Mouse (Mus musculus) limb, embryonic 14.5 days (tissue): ENCODE data around the gene Zcchc12. TPM values are rescaled to one million over a fixed set of nuclear protein-coding genes. Genes with fewer than 3 reads are reported as not detected.

Experiments
- ATAC-seq: fragments of 200-750 bp; cut with Nextera tagmentation; 2 replicates; pipeline ENCODE4 v1.8.0; 2017; ENCODE audit warnings: low read depth, moderate number of reproducible peaks, moderate TSS enrichment; ENCODE audit not compliant: low FRiP score
- DNase-seq: peaks from one replicate; pipeline ENCODE4 v3.0.0-alpha.2; 2015; ENCODE audit warnings: low spot score
- H3K27ac ChIP-seq: fragments of 300-500 bp; sonication (generic); replicated peaks from 2 replicates; pipeline ENCODE4 v1.5.1; 2014; ENCODE audit warnings: low read depth, mild to moderate bottlenecking, low read length, moderate library complexity, mixed read lengths
- H3K27me3 ChIP-seq: fragments of 300-500 bp; sonication (generic); 2 replicates; pipeline ENCODE4 v1.6.1; 2014; ENCODE audit warnings: low read length, mixed read lengths; ENCODE audit not compliant: control insufficient read depth, insufficient read depth
- H3K36me3 ChIP-seq: fragments of 300-500 bp; sonication (generic); 2 replicates; pipeline ENCODE4 v1.6.1; 2014; ENCODE audit warnings: mild to moderate bottlenecking, low read length, moderate library complexity, mixed read lengths; ENCODE audit not compliant: control insufficient read depth, insufficient read depth
- H3K4me1 ChIP-seq: fragments of 300-500 bp; sonication (generic); 2 replicates; pipeline ENCODE4 v1.6.1; 2014; ENCODE audit warnings: antibody characterized with exemption, low read length, mixed read lengths; ENCODE audit not compliant: control insufficient read depth, insufficient read depth
- H3K4me2 ChIP-seq: fragments of 300-500 bp; sonication (generic); replicated peaks from 2 replicates; pipeline ENCODE4 v1.6.1; 2014; ENCODE audit warnings: low read depth, mild to moderate bottlenecking, low read length, moderate library complexity; ENCODE audit not compliant: severe bottlenecking
- H3K4me3 ChIP-seq: fragments of 300-500 bp; sonication (generic); replicated peaks from 2 replicates; pipeline ENCODE4 v1.5.1; 2014; ENCODE audit warnings: low read length
- H3K9ac ChIP-seq: fragments of 300-500 bp; sonication (generic); 2 replicates; pipeline ENCODE4 v1.6.1; 2014; ENCODE audit warnings: mild to moderate bottlenecking, low read depth, low read length, moderate library complexity; ENCODE audit not compliant: severe bottlenecking
- H3K9me3 ChIP-seq: fragments of 300-500 bp; sonication (generic); 2 replicates; pipeline ENCODE4 v1.6.1; 2016; ENCODE audit warnings: low read length; ENCODE audit not compliant: control insufficient read depth
- POLR2A ChIP-seq: fragments of 200-500 bp; IDR thresholded peaks from 2 replicates; pipeline ENCODE4 v1.8.0; 2012; ENCODE audit warnings: inconsistent platforms, mild to moderate bottlenecking, moderate library complexity, borderline replicate concordance; ENCODE audit not compliant: insufficient read depth, insufficient read length; ENCODE audit errors: extremely low read depth
- WGBS: fragments of 180-500 bp; shearing (Covaris S2); extraction: QIAGEN DNeasy Blood & Tissue Kit; methylation state at CpG from one replicate; pipeline ENCODE4 v1.1.7; 2014; 5-methylcytosine and 5-hydroxymethylcytosine counted together
- polyA plus RNA-seq, 2 experiments: library from polyadenylated mRNA; depleted of rRNA in 1 of 2; stranded (reverse) in 1 of 2; unstranded in 1 of 2; fragments of >200 nt; fragmentation: Nextera tagmentation in 1 of 2; extraction: Ambion mirVana in 1 of 2; gene quantifications; 2 replicates each; pipeline versions ENCODE4 v1.2.1 to v1.2.3; 2012 to 2014

The Zcchc12 gene
- polyA plus RNA-seq, 2 experiments = 5.7 to 7.3 TPM

DNA sequence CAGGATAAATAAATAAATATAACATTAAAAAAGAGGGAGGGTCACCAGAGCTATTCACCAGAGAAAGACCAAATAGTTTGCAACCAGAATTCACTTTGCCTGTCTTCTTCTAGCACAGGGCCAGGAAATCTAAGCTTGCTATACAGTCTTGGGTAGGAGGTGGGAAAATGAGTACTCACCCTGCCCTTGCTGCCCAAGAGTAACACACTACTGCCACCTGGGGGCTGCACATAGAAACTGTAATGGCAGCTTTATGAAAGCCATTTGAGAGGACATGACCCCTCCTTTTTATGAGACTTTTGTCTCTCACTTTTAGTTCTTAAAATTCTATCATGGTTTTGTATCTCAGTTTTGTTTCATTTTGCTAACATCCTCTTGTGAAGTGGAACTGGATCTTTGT lies 12.1 kb upstream of the Zcchc12 start:
- no peak overlapping the region for H3K27ac ChIP-seq
- H3K4me3 ChIP-seq = no peak overlapping the region
- H3K9me3 ChIP-seq = no peaks in the 10 kb centered on the region
- no peak for TF ChIP-seq POLR2A
- DNase-seq = peak; percentile 30
- H3K36me3 ChIP-seq = no peaks in the 10 kb centered on the region
- no peak overlapping the region for H3K9ac ChIP-seq
- ATAC-seq = no peak
- no peak overlapping the region for H3K4me2 ChIP-seq
- no peaks in the 10 kb centered on the region for H3K4me1 ChIP-seq
- H3K27me3 ChIP-seq = no peaks in the 10 kb centered on the region

DNA sequence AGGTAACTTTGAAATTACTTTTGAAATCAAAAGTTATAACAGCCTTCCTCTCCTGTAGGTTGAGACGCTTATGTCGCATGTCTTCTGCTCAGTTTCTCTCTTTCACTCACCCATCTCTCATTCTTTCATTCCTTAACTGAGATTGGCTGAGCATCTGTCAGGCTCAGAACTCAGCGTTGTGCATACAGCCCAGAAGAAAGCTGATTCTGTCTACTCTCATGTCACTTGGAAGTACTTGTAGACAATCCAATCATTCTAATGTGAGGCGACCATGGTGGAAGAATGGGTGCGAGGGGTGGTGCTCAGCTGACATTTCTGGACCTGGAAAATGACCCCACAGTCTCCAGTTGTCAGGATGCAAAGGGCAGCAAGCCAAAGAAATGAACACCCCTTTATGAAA lies 9.7 kb upstream of the Zcchc12 start:
- Histone ChIP-seq H3K27me3 (no peaks in the 10 kb centered on the region), H3K4me1 (no peaks in the 10 kb centered on the region), H3K4me2 (no peak overlapping the region), H3K27ac (no peak overlapping the region), H3K9ac (no peak overlapping the region), H3K36me3 (no peaks in the 10 kb centered on the region), H3K9me3 (no peaks in the 10 kb centered on the region), H3K4me3 (no peak overlapping the region)
- WGBS = 66% methylated on average over 5 of the region's 5 CpGs
- ATAC-seq = no peak
- no peak for TF ChIP-seq POLR2A
- no peak for DNase-seq

GRCm38 (mm10) chrX:36186443-36186842 lies 9.3 kb upstream of the Zcchc12 start:
- H3K27me3 ChIP-seq = no peaks in the 10 kb centered on the region
- ATAC-seq (no peak), DNase-seq (no peak)
- H3K4me3 ChIP-seq = no peak overlapping the region
- H3K4me1 ChIP-seq = no peaks in the 10 kb centered on the region
- H3K27ac ChIP-seq = no peak overlapping the region
- H3K36me3 ChIP-seq = no peaks in the 10 kb centered on the region
- no peak overlapping the region for H3K9ac ChIP-seq
- no peak for TF ChIP-seq POLR2A
- no peak overlapping the region for H3K4me2 ChIP-seq
- no peaks in the 10 kb centered on the region for H3K9me3 ChIP-seq
- WGBS = 57% methylated on average over 6 of the region's 6 CpGs

DNA sequence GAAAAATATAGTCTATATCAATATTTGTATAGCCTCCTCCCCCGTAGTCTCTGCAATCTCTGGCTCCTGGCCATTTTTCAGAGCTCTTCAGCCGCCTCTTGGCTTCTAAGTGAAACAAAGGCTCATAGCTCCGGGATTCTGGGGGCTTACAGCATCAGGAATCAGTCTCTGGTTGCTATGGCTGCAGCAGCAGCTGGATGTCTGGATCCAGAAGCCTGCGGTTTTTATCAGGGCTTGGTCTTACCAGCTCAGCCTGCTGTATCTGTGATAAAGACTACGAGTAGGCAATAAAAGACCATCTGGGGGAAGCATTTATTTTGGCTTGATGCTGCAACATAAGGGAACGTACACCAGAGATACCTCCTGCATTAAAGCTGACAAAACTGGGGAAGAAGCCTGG lies 1.8 kb upstream of the Zcchc12 start:
- H3K4me3 ChIP-seq = no peak overlapping the region
- peak; percentile 50; the same call in 1 of the 2 replicates for ATAC-seq
- TF ChIP-seq POLR2A = no peak
- no peak overlapping the region for H3K27ac ChIP-seq
- H3K36me3 ChIP-seq = no peaks in the 10 kb centered on the region
- no peaks in the 10 kb centered on the region for H3K27me3 ChIP-seq
- 28% methylated on average over 6 of the region's 6 CpGs for WGBS
- DNase-seq = peak; percentile 67
- no peaks in the 10 kb centered on the region for H3K9me3 ChIP-seq
- H3K9ac ChIP-seq = no peak overlapping the region
- no peak overlapping the region for H3K4me2 ChIP-seq
- H3K4me1 ChIP-seq = no peaks in the 10 kb centered on the region

- no peaks in the 10 kb centered on the region for H3K4me1 ChIP-seq
- no peak overlapping the region for H3K27ac ChIP-seq
- DNase-seq (no peak), ATAC-seq (no peak)
- H3K9ac ChIP-seq = no peak overlapping the region
- WGBS = 75% methylated on average over 2 of the region's 2 CpGs
- no peaks in the 10 kb centered on the region for H3K27me3 ChIP-seq
- H3K4me3 ChIP-seq = no peak overlapping the region
- no peak overlapping the region for H3K4me2 ChIP-seq
- TF ChIP-seq POLR2A = no peak
- H3K36me3 ChIP-seq = no peaks in the 10 kb centered on the region
- no peaks in the 10 kb centered on the region for H3K9me3 ChIP-seq
Observed at GRCm38 (mm10) chrX:36209554-36209953, 13.8 kb downstream of the Zcchc12 start.

GRCm38 (mm10) chrX:36211216-36211615 lies 15.5 kb downstream of the Zcchc12 start:
- Histone ChIP-seq H3K36me3 (no peaks in the 10 kb centered on the region), H3K4me3 (no peak overlapping the region), H3K27me3 (no peaks in the 10 kb centered on the region), H3K4me1 (no peaks in the 10 kb centered on the region), H3K9me3 (no peaks in the 10 kb centered on the region), H3K4me2 (no peak overlapping the region), H3K27ac (no peak overlapping the region), H3K9ac (no peak overlapping the region)
- ATAC-seq (no peak), DNase-seq (no peak)
- no peak for TF ChIP-seq POLR2A
- WGBS = 84% methylated on average over 3 of the region's 3 CpGs
